Mouse (Mus musculus) left cerebral cortex, postnatal 36 days (tissue): ENCODE results near the gene Olfr829. TPM values are rescaled to one million over a fixed set of nuclear protein-coding genes. Genes with fewer than 3 reads are reported as not detected.
"Not testable (repeated sequence)": the region's sequence is repeated elsewhere in the genome, so short reads cannot be mapped to it uniquely, and the experiment has no call there.

ENCODE experiments used
- DNase-seq, 2 experiments: peaks; one replicate each; pipeline ENCODE4 v3.0.0; 2021 to 2022; ENCODE audit warnings: low spot score in 2 of 2, mixed read lengths in 1 of 2
- intact Hi-C: fragments of 180-260 bp; cut with DNase I; formaldehyde crosslinking; loops from one replicate; pipeline ENCODE4 v1.15.1; 2025
- total RNA-seq, 2 experiments: library from RNA; stranded (reverse); gene quantifications; 2 replicates each; pipeline ENCODE4 v1.2.3; 2021

The Olfr829 gene
- not detected for total RNA-seq

- DNase-seq: no peak
These were observed at the start of gene Olfr829 for GRCm38 (mm10) chr9:18854633-18855032. TSS of gene Olfr829 (plus strand) at chr9:18854933.

GRCm38 (mm10) chr9:18819426-18819825 lies 35.3 kb upstream of the Olfr829 start, which contains the start of gene Olfr828:
TSS of gene Olfr828 (minus strand) at chr9:18819526.
- DNase-seq: no peak
- intact Hi-C loops: no loop called here

More at GRCm38 (mm10) chr9:18854633-18855032, at the start of gene Olfr829:
- intact Hi-C loops: no loop called here

- DNase-seq: no peak
- intact Hi-C loops: no loop called here
These were observed 19.7 kb downstream of the Olfr829 start, which contains the start of gene Olfr830 for GRCm38 (mm10) chr9:18874393-18874792. TSS of gene Olfr830 (plus strand) at chr9:18874693.

- intact Hi-C loops: not testable (repeated sequence)
These were observed 53.0 kb downstream of the Olfr829 start for GRCm38 (mm10) chr9:18907699-18908098.

More at GRCm38 (mm10) chr9:18907699-18908098, 53.0 kb downstream of the Olfr829 start:
- not testable (repeated sequence) for DNase-seq

Other genes with a start within 250 kb of the Olfr829 start
- not detected for gene Muc16, start 180.4 kb upstream of the Olfr829 start, total RNA-seq
- gene Olfr24, start 90.9 kb upstream of the Olfr829 start, total RNA-seq: not detected
- not detected for gene Olfr828, start 35.4 kb upstream of the Olfr829 start, total RNA-seq
- not detected for gene Olfr830, start 19.8 kb downstream of the Olfr829 start, total RNA-seq
- gene Olfr832, start 82.2 kb downstream of the Olfr829 start, total RNA-seq: not detected
- not detected for gene Olfr834, start 133.1 kb downstream of the Olfr829 start, total RNA-seq
- gene Olfr835, start 177.8 kb downstream of the Olfr829 start, total RNA-seq: not detected